25 mouse cellular contexts compared by ENCODE assay signal in genomic region chr8:103261236-103261635, GRCm38 (mm10).
DNase-seq lines count a peak whose midpoint lies in the region; ATAC-seq and TF ChIP-seq lines count a peak whose summit lies in the region.
"Had no signal": no experiment of that assay in that cellular context is flagged by ENCODE, and none has a peak within 500 bp of the region (broad histone marks: within the 10 kb centered on the region; RNA-seq: fewer than 3 reads in every experiment).

No protein-coding gene starts in this region.

- H3K27me3 ChIP-seq in midbrain, embryonic 15.5 days (replicated peaks) = no peaks in the 10 kb centered on the region
- H3K27me3 ChIP-seq: CH12.LX, Patski had no signal

- H3K9me3 ChIP-seq in midbrain, embryonic 15.5 days = no peaks in the 10 kb centered on the region

- peaks cover 5% of the 10 kb centered on the region; the same call in 1 of the 2 replicates for H3K4me1 ChIP-seq in embryonic fibroblast, embryonic 13.5 days (ENCODE audit: control insufficient read depth, insufficient read depth, low read length)
- no peaks in the 10 kb centered on the region for H3K4me1 ChIP-seq in midbrain, embryonic 15.5 days

- no peak for TF ChIP-seq POLR2A in embryonic fibroblast, embryonic 13.5 days (IDR thresholded peaks at IDR 0.05; ENCODE audit: low read depth, low read length)

- no peak overlapping the region for H3K9ac ChIP-seq in midbrain, embryonic 15.5 days

- no peak for ATAC-seq in midbrain, embryonic 15.5 days (replicated peaks)
- ATAC-seq: activated CD4-positive, CD25-positive, alpha-beta regulatory T cell, adult 4 months; CD4-positive, CD25-positive, alpha-beta regulatory T cell, adult 4 months; Patski had no signal

- H3K27ac ChIP-seq in embryonic fibroblast, embryonic 13.5 days (ENCODE audit: insufficient read depth, low read length) = peak overlapping the region; percentile 98
- H3K27ac ChIP-seq in midbrain, embryonic 15.5 days = no peak overlapping the region

- DNase-seq in 3T3-L1 (ENCODE audit: low read depth, low spot score) (peak; percentile 91), NIH3T3 (ENCODE audit: low read depth) (peak; percentile 80)
- DNase-seq in Muller cell, postnatal 12 days (ENCODE audit: inconsistent ontology term) = peak; percentile 18
- no peak for DNase-seq in right cerebral cortex, postnatal 25 days
- DNase-seq in adrenal gland, postnatal 25 days = no peak
- DNase-seq in spleen, adult 18-20 months = no peak
- DNase-seq: adrenal gland, adult 2 months; adrenal gland, adult 8-10 months; adrenal gland, postnatal 10 days; adrenal gland, postnatal 14 days; adrenal gland, postnatal 36 days; B cell, adult 2 months; cerebellum, adult 11 months; cerebellum, adult 11-12 months; cerebellum, adult 18-20 months; cerebellum, adult 2 months; cerebellum, adult 8-10 months; cerebellum, adult 9-10 months had no signal

- no peaks in the 10 kb centered on the region for H3K36me3 ChIP-seq in midbrain, embryonic 15.5 days (replicated peaks)
- H3K36me3 ChIP-seq: G1E had no signal

- H3K4me2 ChIP-seq in midbrain, embryonic 15.5 days = no peak overlapping the region

- H3K4me3 ChIP-seq in embryonic fibroblast, embryonic 13.5 days (ENCODE audit: insufficient read depth, low read length) = no peak overlapping the region
- no peak overlapping the region for H3K4me3 ChIP-seq in midbrain, embryonic 15.5 days

- no peak for TF ChIP-seq CTCF in embryonic fibroblast, embryonic 13.5 days (IDR thresholded peaks at IDR 0.05; ENCODE audit: borderline replicate concordance, insufficient read depth, low read length)

Comparison
In these comparisons a context has a peak if more than half of its experiments do, and no peak if none do; other contexts are left out.
1. DNase-seq: peak in 3T3-L1 (single experiment), Muller cell, postnatal 12 days (single experiment) and NIH3T3 (single experiment); none in right cerebral cortex, postnatal 25 days (single experiment), adrenal gland, postnatal 25 days (single experiment) and spleen, adult 18-20 months (0 of 2).